Mouse (Mus musculus) layer of hippocampus, adult 2 months (tissue): ENCODE results near the gene Rgl3. TPM values are rescaled to one million over a fixed set of nuclear protein-coding genes. Genes with fewer than 3 reads are reported as not detected.

Experiments
- DNase-seq, 2 experiments: peaks; one replicate each; pipeline ENCODE4 v3.0.0; 2022; ENCODE audit warnings: low spot score in 2 of 2
- H3K27ac ChIP-seq: fragments of 200-600 bp; 2 replicates; pipeline ENCODE4 v1.8.1; 2022
- H3K4me3 ChIP-seq: fragments of 200-600 bp; 2 replicates; pipeline ENCODE4 v1.8.1; 2022; ENCODE audit warnings: mild to moderate bottlenecking
- CTCF ChIP-seq: fragments of 200-600 bp; conservative IDR thresholded peaks from 2 replicates; pipeline ENCODE4 v1.8.1; 2022; ENCODE audit warnings: antibody characterized with exemption, mild to moderate bottlenecking, moderate library complexity
- total RNA-seq, 2 experiments: library from RNA; stranded (reverse); gene quantifications; 2 replicates each; pipeline ENCODE4 v1.2.3; 2021

Gene Rgl3
- total RNA-seq, 2 experiments from 2014 or later: 2.9 to 3.8 TPM

GRCm38 (mm10) chr9:21935466-21936131 is 53.6 kb downstream of the Rgl3 start:
- DNase-seq: no peak
- no peak overlapping the region for H3K4me3 ChIP-seq
- no peak overlapping the region for H3K27ac ChIP-seq
- TF ChIP-seq CTCF: no peak

- H3K27ac ChIP-seq: no peak overlapping the region
- TF ChIP-seq CTCF: no peak
- H3K4me3 ChIP-seq: no peak overlapping the region
- no peak for DNase-seq
These were observed 55.2 kb downstream of the Rgl3 start for GRCm38 (mm10) chr9:21934021-21934420.

- no peak overlapping the region for H3K27ac ChIP-seq
- DNase-seq: no peak
- TF ChIP-seq CTCF: no peak
- H3K4me3 ChIP-seq: no peak overlapping the region
These were observed 56.7 kb downstream of the Rgl3 start for GRCm38 (mm10) chr9:21932445-21933137.

GRCm38 (mm10) chr9:21932006-21932405 is 57.2 kb downstream of the Rgl3 start:
- TF ChIP-seq CTCF: no peak
- Histone ChIP-seq H3K4me3 (no peak overlapping the region), H3K27ac (no peak overlapping the region)
- DNase-seq: no peak

GRCm38 (mm10) chr9:21929208-21929607 is 60.0 kb downstream of the Rgl3 start:
- H3K27ac ChIP-seq: no peak overlapping the region
- TF ChIP-seq CTCF: no peak
- H3K4me3 ChIP-seq: no peak overlapping the region
- no peak for DNase-seq

GRCm38 (mm10) chr9:21927208-21927753 is 62.0 kb downstream of the Rgl3 start, which contains the start of the genes Ccdc159 and Tmem205:
Ccdc159 (plus strand) TSS chr9:21927471.
Tmem205 (minus strand) TSS chr9:21927556.
- peak within 1 kb of the TSS; percentile 69 for H3K4me3 ChIP-seq
- DNase-seq: peak; percentile 86 to 95
- TF ChIP-seq CTCF: no peak
- peak within 1 kb of the TSS; percentile 86 for H3K27ac ChIP-seq

- no peak for DNase-seq
- no peak for TF ChIP-seq CTCF
These were observed 62.5 kb downstream of the Rgl3 start for GRCm38 (mm10) chr9:21926784-21927183.

GRCm38 (mm10) chr9:21926155-21926554 is 63.1 kb downstream of the Rgl3 start:
- peak overlapping the region; percentile 86 for H3K27ac ChIP-seq
- no peak for TF ChIP-seq CTCF
- H3K4me3 ChIP-seq: peak overlapping the region; percentile 69

More at GRCm38 (mm10) chr9:21926784-21927183, 62.5 kb downstream of the Rgl3 start:
- peak overlapping the region; percentile 86 for H3K27ac ChIP-seq
- H3K4me3 ChIP-seq: peak overlapping the region; percentile 69

GRCm38 (mm10) chr9:21925506-21925905 is 63.7 kb downstream of the Rgl3 start:
- Histone ChIP-seq H3K4me3 (no peak overlapping the region), H3K27ac (no peak overlapping the region)
- no peak for DNase-seq
- TF ChIP-seq CTCF: no peak

More at GRCm38 (mm10) chr9:21926155-21926554, 63.1 kb downstream of the Rgl3 start:
- DNase-seq: no peak

GRCm38 (mm10) chr9:21925034-21925433 is 64.2 kb downstream of the Rgl3 start:
- Histone ChIP-seq H3K27ac (no peak overlapping the region), H3K4me3 (no peak overlapping the region)
- DNase-seq: no peak
- no peak for TF ChIP-seq CTCF

- no peak overlapping the region for H3K4me3 ChIP-seq
- no peak for DNase-seq
- no peak for TF ChIP-seq CTCF
- H3K27ac ChIP-seq: peak overlapping the region; percentile 58
These were observed 65.2 kb downstream of the Rgl3 start for GRCm38 (mm10) chr9:21924099-21924493.

GRCm38 (mm10) chr9:21923490-21924098 is 65.7 kb downstream of the Rgl3 start:
- Histone ChIP-seq H3K4me3 (no peak overlapping the region), H3K27ac (peak overlapping the region; percentile 58)
- DNase-seq: no peak
- no peak for TF ChIP-seq CTCF

- no peak overlapping the region for H3K27ac ChIP-seq
- no peak for DNase-seq
- TF ChIP-seq CTCF: no peak
- H3K4me3 ChIP-seq: no peak overlapping the region
These were observed 66.2 kb downstream of the Rgl3 start for GRCm38 (mm10) chr9:21923036-21923435.

Other genes starting within 250 kb of the Rgl3 start
- 1 to 10 TPM; 2.2 to 2.9 TPM for gene Spc24, start 229.1 kb downstream of the Rgl3 start, total RNA-seq
- 1 to 10 TPM; 7.0 to 8.4 TPM for gene Kank2, start 190.7 kb downstream of the Rgl3 start, total RNA-seq
- gene Angptl8, start 153.9 kb downstream of the Rgl3 start, total RNA-seq: not detected
- gene Dock6, start 136.8 kb downstream of the Rgl3 start, total RNA-seq: 10 to 100 TPM; 12.2 to 13.6 TPM
- gene Rab3d, start 71.3 kb downstream of the Rgl3 start, total RNA-seq: 10 to 100 TPM; 16.7 to 18.8 TPM
- 10 to 100 TPM; 18.9 to 21.4 TPM for gene Ccdc159, start 62.0 kb downstream of the Rgl3 start, total RNA-seq
- 10 to 100 TPM; 44.4 to 45.9 TPM for gene Tmem205, start 61.9 kb downstream of the Rgl3 start, total RNA-seq
- gene Plppr2, start 52.4 kb downstream of the Rgl3 start, total RNA-seq: 100 to 1,000 TPM; 297 to 300 TPM
- gene Swsap1, start 33.7 kb downstream of the Rgl3 start, total RNA-seq: 10 to 100 TPM; 14.8 to 15.9 TPM
- gene Epor, start 25.9 kb downstream of the Rgl3 start, total RNA-seq: 1 to 10 TPM; 7.8 to 9.1 TPM
- gene Ccdc151, start 13.2 kb upstream of the Rgl3 start, total RNA-seq: 1 to 10 TPM; 8.5 to 9.2 TPM
- 100 to 1,000 TPM; 106 to 111 TPM for gene Prkcsh, start 13.4 kb upstream of the Rgl3 start, total RNA-seq
- gene Elavl3, start 62.6 kb upstream of the Rgl3 start, total RNA-seq: 100 to 1,000 TPM; 156 to 160 TPM
- gene Gm49318, start 81.8 kb upstream of the Rgl3 start, total RNA-seq: 1 to 10 TPM; 2.2 to 6.3 TPM
- gene Zfp653, start 81.9 kb upstream of the Rgl3 start, total RNA-seq: 10 to 100 TPM; 22.3 to 25.2 TPM
- gene Ecsit, start 96.0 kb upstream of the Rgl3 start, total RNA-seq: 10 to 100 TPM; 44.7 to 47.2 TPM
- 1 to 10 TPM in 1 of 2 experiments, under 1 TPM in 1; 0.44 to 1.4 TPM for gene Cnn1, start 109.8 kb upstream of the Rgl3 start, total RNA-seq
- gene Elof1, start 127.7 kb upstream of the Rgl3 start, total RNA-seq: 10 to 100 TPM; 54.6 to 54.8 TPM
- gene Acp5, start 146.3 kb upstream of the Rgl3 start, total RNA-seq: under 1 TPM; 0.27 to 0.69 TPM
- 10 to 100 TPM; 49.0 to 50.5 TPM for gene Pigyl, start 167.4 kb upstream of the Rgl3 start, total RNA-seq
- under 1 TPM in 1 of 2 experiments, not detected in 1; 0.42 TPM for gene Zfp872, start 198.6 kb upstream of the Rgl3 start, total RNA-seq
- 10 to 100 TPM; 26.0 to 26.4 TPM for gene Zfp809, start 236.3 kb upstream of the Rgl3 start, total RNA-seq